Mouse (Mus musculus) CH12.LX (cell line): ENCODE measurements around the gene Ubxn7. TPM values are rescaled to one million over a fixed set of nuclear protein-coding genes. Genes with fewer than 3 reads are reported as not detected.

ENCODE experiments used
- DNase-seq: peaks from one replicate; pipeline ENCODE4 v3.0.0-alpha.2; 2013; ENCODE audit errors: extremely low read depth
- H3K27ac ChIP-seq: 2 replicates; pipeline ENCODE4 v1.5.1; 2012; ENCODE audit warnings: low read depth, mild to moderate bottlenecking, control low read depth, moderate library complexity; ENCODE audit not compliant: insufficient read depth
- H3K27me3 ChIP-seq: replicated peaks from 2 replicates; pipeline ENCODE3; 2012; ENCODE audit warnings: inconsistent platforms
- H3K36me3 ChIP-seq, 2 experiments: replicated peaks in 1 of 2; 2 replicates each; pipeline versions ENCODE3 to v1.6.1; 2012; ENCODE audit warnings: inconsistent platforms in 1 of 2, low read length in 1 of 2, mild to moderate bottlenecking in 1 of 2, mixed read lengths in 1 of 2, moderate library complexity in 1 of 2; ENCODE audit not compliant: control insufficient read depth in 1 of 2, insufficient read depth in 1 of 2
- H3K4me1 ChIP-seq, 2 experiments: 2 replicates each; pipeline ENCODE4 v1.6.1; 2012; ENCODE audit warnings: inconsistent platforms in 1 of 2, moderate library complexity in 1 of 2; ENCODE audit not compliant: insufficient read depth in 2 of 2, control insufficient read depth in 1 of 2
- H3K4me2 ChIP-seq: 2 replicates; pipeline ENCODE4 v1.6.1; 2012; ENCODE audit warnings: low read depth, mild to moderate bottlenecking, control low read depth; ENCODE audit not compliant: poor library complexity, insufficient read depth, severe bottlenecking
- H3K4me3 ChIP-seq, 3 experiments: fragments of 150-350 bp in 1 of 3; sonication (generic) in 1 of 3; replicated peaks in 1 of 3; 2 replicates each; pipeline versions ENCODE3 to v1.5.1; 2011 to 2012; ENCODE audit warnings: low read depth in 2 of 3, low read length in 2 of 3, mild to moderate bottlenecking in 2 of 3, moderate library complexity in 2 of 3, control low read depth in 1 of 3, improper control_type of control experiment in 1 of 3, inconsistent platforms in 1 of 3, mixed read lengths in 1 of 3; ENCODE audit not compliant: poor library complexity in 1 of 3
- H3K79me2 ChIP-seq: replicated peaks from 2 replicates; pipeline ENCODE4 v1.6.1; 2012; ENCODE audit warnings: mild to moderate bottlenecking, moderate library complexity; ENCODE audit not compliant: control insufficient read depth, poor library complexity, insufficient read depth, severe bottlenecking; ENCODE audit errors: extremely low read depth
- H3K9ac ChIP-seq: 2 replicates; pipeline ENCODE4 v1.6.1; 2012; ENCODE audit warnings: low read depth, mild to moderate bottlenecking, control low read depth, moderate library complexity; ENCODE audit not compliant: insufficient read depth
- H3K9me3 ChIP-seq: replicated peaks from 2 replicates; pipeline ENCODE3; 2012; ENCODE audit warnings: low read length, inconsistent platforms, mixed read lengths
- CHD1 ChIP-seq: IDR thresholded peaks from 2 replicates; pipeline ENCODE4 v1.6.1; 2012; ENCODE audit warnings: low read depth, low read length, improper control_type of control experiment, inconsistent platforms
- CHD2 ChIP-seq: IDR thresholded peaks from 2 replicates; pipeline ENCODE4 v1.6.1; 2011; ENCODE audit warnings: low read length, improper control_type of control experiment
- CTCF ChIP-seq, 2 experiments: IDR thresholded peaks in 1 of 2; conservative IDR thresholded peaks in 1 of 2; 2 replicates each; pipeline ENCODE4 v1.5.1; 2011 to 2012; ENCODE audit warnings: low read depth in 2 of 2, low read length in 2 of 2, improper control_type of control experiment in 1 of 2, inconsistent platforms in 1 of 2, mild to moderate bottlenecking in 1 of 2, moderate library complexity in 1 of 2
- E2F4 ChIP-seq: IDR thresholded peaks from 2 replicates; pipeline ENCODE4 v1.6.1; 2011; ENCODE audit warnings: low read depth, low read length, improper control_type of control experiment; ENCODE audit not compliant: insufficient replicate concordance
- EP300 ChIP-seq: IDR thresholded peaks from 2 replicates; pipeline ENCODE4 v1.6.1; 2011; ENCODE audit warnings: low read length, improper control_type of control experiment
- ETS1 ChIP-seq: conservative IDR thresholded peaks from 2 replicates; pipeline ENCODE4 v1.6.1; 2012; ENCODE audit warnings: low read depth, mild to moderate bottlenecking, inconsistent platforms, low read length, improper control_type of control experiment, moderate library complexity
- GABPA ChIP-seq: IDR thresholded peaks from 2 replicates; pipeline ENCODE4 v1.6.1; 2012; ENCODE audit warnings: low read depth, low read length, improper control_type of control experiment, inconsistent platforms; ENCODE audit not compliant: insufficient replicate concordance
- HCFC1 ChIP-seq: IDR thresholded peaks from 2 replicates; pipeline ENCODE4 v1.6.1; 2012; ENCODE audit warnings: low read depth, mild to moderate bottlenecking, inconsistent platforms, low read length, improper control_type of control experiment
- IRF4 ChIP-seq: IDR thresholded peaks from 2 replicates; pipeline ENCODE4 v1.6.1; 2014; ENCODE audit warnings: low read depth, mild to moderate bottlenecking, inconsistent platforms, low read length, improper control_type of control experiment
- JUND ChIP-seq: conservative IDR thresholded peaks from 2 replicates; pipeline ENCODE4 v1.6.1; 2011; ENCODE audit warnings: low read depth, low read length, improper control_type of control experiment
- MAX ChIP-seq: IDR thresholded peaks from 2 replicates; pipeline ENCODE4 v1.6.1; 2011; ENCODE audit warnings: low read length, improper control_type of control experiment
- MEF2A ChIP-seq: IDR thresholded peaks from 2 replicates; pipeline ENCODE4 v1.6.1; 2014; ENCODE audit warnings: low read depth, mild to moderate bottlenecking, inconsistent platforms, low read length, improper control_type of control experiment, borderline replicate concordance
- NELFE ChIP-seq: IDR thresholded peaks from 2 replicates; pipeline ENCODE4 v1.6.1; 2011; ENCODE audit warnings: low read depth, low read length, improper control_type of control experiment
- RAD21 ChIP-seq: IDR thresholded peaks from 2 replicates; pipeline ENCODE4 v1.6.1; 2011; ENCODE audit warnings: low read depth, mild to moderate bottlenecking, low read length, improper control_type of control experiment, moderate library complexity
- RCOR1 ChIP-seq: conservative IDR thresholded peaks from 2 replicates; pipeline ENCODE4 v1.6.1; 2012; ENCODE audit warnings: low read depth, mild to moderate bottlenecking, inconsistent platforms, low read length, improper control_type of control experiment
- SIN3A ChIP-seq: IDR thresholded peaks from 2 replicates; pipeline ENCODE4 v1.6.1; 2012; ENCODE audit warnings: low read length, improper control_type of control experiment, inconsistent platforms
- SMC3 ChIP-seq: IDR thresholded peaks from 2 replicates; pipeline ENCODE4 v1.6.1; 2011; ENCODE audit warnings: low read depth, low read length, improper control_type of control experiment
- TBP ChIP-seq: conservative IDR thresholded peaks from 2 replicates; pipeline ENCODE4 v1.6.1; 2011; ENCODE audit warnings: low read depth, low read length, improper control_type of control experiment
- UBTF ChIP-seq: IDR thresholded peaks from 2 replicates; pipeline ENCODE4 v1.6.1; 2012; ENCODE audit warnings: low read depth, mild to moderate bottlenecking, inconsistent platforms, low read length, improper control_type of control experiment, moderate library complexity
- USF2 ChIP-seq: conservative IDR thresholded peaks from 2 replicates; pipeline ENCODE4 v1.6.1; 2011; ENCODE audit warnings: low read depth, low read length, improper control_type of control experiment
- ZKSCAN1 ChIP-seq: IDR thresholded peaks from 2 replicates; pipeline ENCODE4 v1.6.1; 2012; ENCODE audit warnings: low read depth, inconsistent platforms, low read length, improper control_type of control experiment, borderline replicate concordance
- ZMIZ1 ChIP-seq: IDR thresholded peaks from 2 replicates; pipeline ENCODE4 v1.6.1; 2012; ENCODE audit warnings: low read depth, mild to moderate bottlenecking, inconsistent platforms, low read length, improper control_type of control experiment
- ZNF384 ChIP-seq: IDR thresholded peaks from 2 replicates; pipeline ENCODE4 v1.6.1; 2012; ENCODE audit warnings: low read depth, low read length, improper control_type of control experiment, inconsistent platforms
- dilution Hi-C: fragments of 300-500 bp; cut with MboI; formaldehyde crosslinking; loops from 2 replicates; pipeline ENCODE4 v1.14.3; 2020; ENCODE audit warnings: low sequenced_read_pairs; ENCODE audit not compliant: extremely low pct_unique_long_range_greater_than_20kb, extremely low pct_ligation_motif_present
- in situ Hi-C: fragments of 300-500 bp; cut with MboI; formaldehyde crosslinking; loops from 3 replicates; pipeline ENCODE4 v1.14.3; 2019; ENCODE audit warnings: low sequenced_read_pairs, low pct_ligation_motif_present, low pct_unique_long_range_greater_than_20kb, mixed read lengths
- polyA plus RNA-seq: library from polyadenylated mRNA; unstranded; fragments of >175 nt; gene quantifications from 2 replicates; pipeline ENCODE4 v1.2.1, GENCODE M21; 2012; ENCODE audit warnings: low read depth; ENCODE audit not compliant: insufficient read length
- total RNA-seq, 2 experiments: library from RNA; depleted of rRNA; stranded (reverse); fragments of 300-350 nt in 1 of 2; fragments of >200 nt in 1 of 2; gene quantifications; 2 replicates each; pipeline ENCODE4 v1.2.3; 2012 to 2014

The Ubxn7 gene
- total and polyA plus RNA-seq, 3 experiments, result 25.7 to 32.8 (median 26.8) TPM

- H3K27me3 ChIP-seq, result no peaks in the 10 kb centered on the region
- H3K4me2 ChIP-seq, result no peak overlapping the region
- H3K9ac ChIP-seq, result no peak overlapping the region
- dilution Hi-C loops (no loop called here), in situ Hi-C loops (no loop called here)
- peaks cover 0 to 5% of the 10 kb centered on the region in 2 experiments for H3K36me3 ChIP-seq
- DNase-seq, result no peak
- H3K27ac ChIP-seq, result no peak overlapping the region
- H3K9me3 ChIP-seq, result no peaks in the 10 kb centered on the region
- TF ChIP-seq E2F4, result no peak
- no peak for TF ChIP-seq ETS1
- TF ChIP-seq SMC3, result no peak
- no peak for TF ChIP-seq ZNF384
- no peak for TF ChIP-seq USF2
- no peak for TF ChIP-seq HCFC1
- no peak for TF ChIP-seq ZMIZ1
- TF ChIP-seq NELFE, result no peak
- TF ChIP-seq RCOR1, result no peak
- TF ChIP-seq MEF2A, result no peak
- no peak for TF ChIP-seq ZKSCAN1
- TF ChIP-seq CHD2, result no peak
- H3K79me2 ChIP-seq, result no peaks in the 10 kb centered on the region
- peaks cover 0 to 11% of the 10 kb centered on the region in 2 experiments; a peak in 2 of 4 replicates for H3K4me1 ChIP-seq
- H3K4me3 ChIP-seq, result no peak overlapping the region
Observed at GRCm38 (mm10) chr16:32312386-32312785, 19.7 kb upstream of the Ubxn7 start.

- Histone ChIP-seq H3K36me3 (peaks cover 0 to 5% of the 10 kb centered on the region in 2 experiments), H3K4me1 (peaks cover 0 to 11% of the 10 kb centered on the region in 2 experiments; a peak in 2 of 4 replicates), H3K9ac (no peak overlapping the region), H3K27me3 (no peaks in the 10 kb centered on the region), H3K9me3 (peaks cover under 1% of the 10 kb centered on the region), H3K79me2 (no peaks in the 10 kb centered on the region), H3K4me3 (no peak overlapping the region), H3K27ac (no peak overlapping the region)
- no peak for DNase-seq
- in situ Hi-C loops, result no loop called here
- no peak for TF ChIP-seq MAX
- TF ChIP-seq UBTF, result no peak
- no peak for TF ChIP-seq EP300
- no peak for TF ChIP-seq IRF4
- no peak for TF ChIP-seq CTCF (conservative IDR thresholded peaks at IDR 0.05 in 1 of 2, IDR thresholded peaks at IDR 0.05 in 1 of 2; ENCODE audit: low read depth in 2 of 2, low read length in 2 of 2)
- TF ChIP-seq TBP, result no peak
- no peak for TF ChIP-seq ETS1
- no peak for TF ChIP-seq JUND
- no peak for TF ChIP-seq SIN3A
- no peak for TF ChIP-seq USF2
- TF ChIP-seq CHD1, result no peak
- TF ChIP-seq GABPA, result no peak
- no peak for TF ChIP-seq RAD21
- TF ChIP-seq, all 38 proteins: peak for 0
- dilution Hi-C loops, result no loop called here
- no peak overlapping the region for H3K4me2 ChIP-seq
Observed at GRCm38 (mm10) chr16:32312859-32313258, 19.2 kb upstream of the Ubxn7 start.
